In genomic region chr3:51894514-51894913, GRCm38 (mm10) we compare ENCODE assay signal across 9 mouse cellular contexts.
DNase-seq lines count a peak whose midpoint lies in the region; ATAC-seq and TF ChIP-seq lines count a peak whose summit lies in the region.
"Had no signal": no experiment of that assay in that cellular context is flagged by ENCODE, and none has a peak within 500 bp of the region (broad histone marks: within the 10 kb centered on the region; RNA-seq: fewer than 3 reads in every experiment).

No protein-coding gene starts in this region.

- TF ChIP-seq RAD21 in MEL (IDR thresholded peaks at IDR 0.05; ENCODE audit: low read depth, low read length): peak; percentile 24

- H3K4me1 ChIP-seq in MEL (ENCODE audit: control insufficient read depth in 1 of 2, insufficient read depth in 2 of 2, low read length in 2 of 2): no peaks in the 10 kb centered on the region

- no peaks in the 10 kb centered on the region for H3K9me3 ChIP-seq in MEL (replicated peaks; ENCODE audit: insufficient read depth, low read length)

- no peak for TF ChIP-seq POLR2A in MEL (IDR thresholded peaks at IDR 0.05; ENCODE audit: control insufficient read depth in 1 of 2, insufficient read depth in 1 of 2, low read depth in 1 of 2, low read length in 2 of 2, poor library complexity in 1 of 2)

- H3K36me3 ChIP-seq in MEL (ENCODE audit: control insufficient read depth in 1 of 2, insufficient read depth in 2 of 2, low read length in 2 of 2): no peaks in the 10 kb centered on the region

- peak; percentile 76 for ATAC-seq in megakaryocyte progenitor cell, adult 5-6 weeks (replicated peaks; ENCODE audit: poor library complexity)

- no peaks in the 10 kb centered on the region for H3K27me3 ChIP-seq in MEL (ENCODE audit: control insufficient read depth in 1 of 2, insufficient read depth in 2 of 2, low read length in 2 of 2)

- no peak overlapping the region for H3K4me3 ChIP-seq in layer of hippocampus, adult 2 months
- H3K4me3 ChIP-seq in MEL (ENCODE audit: control insufficient read depth in 1 of 2, insufficient read depth in 1 of 2, low read depth in 2 of 2, low read length in 2 of 2): no peak overlapping the region

- peak; percentile 30 for DNase-seq in adrenal gland, postnatal 14 days
- no peak for DNase-seq in adrenal gland, adult 8-10 months
- no peak for DNase-seq in layer of hippocampus, adult 2 months (ENCODE audit: low spot score in 2 of 2)
- DNase-seq in layer of hippocampus, postnatal 14 days (ENCODE audit: low spot score in 2 of 2): no peak
- peak; percentile 19 for DNase-seq in MEL (ENCODE audit: low read depth, low spot score)
- no peak for DNase-seq in spleen, adult 18-20 months
- no peak for DNase-seq in heart, postnatal 4 days

- H3K79me2 ChIP-seq in MEL (ENCODE audit: control insufficient read depth, insufficient read depth, low read length, poor library complexity): no peaks in the 10 kb centered on the region

- peak; percentile 60 for TF ChIP-seq CTCF in layer of hippocampus, adult 2 months (conservative IDR thresholded peaks at IDR 0.05)
- peak; percentile 23 to 31 (median 27); a peak in 4 of 6 replicates for TF ChIP-seq CTCF in MEL (IDR thresholded peaks at IDR 0.05 in 2 of 3, conservative IDR thresholded peaks at IDR 0.05 in 1 of 3; ENCODE audit: control insufficient read depth in 1 of 3, insufficient read depth in 1 of 3, low read depth in 2 of 3, low read length in 3 of 3, poor library complexity in 1 of 3, severe bottlenecking in 1 of 3)

- no peak overlapping the region for H3K9ac ChIP-seq in MEL (ENCODE audit: control insufficient read depth, low read depth, low read length, poor library complexity, severe bottlenecking)

- no peak for TF ChIP-seq EP300 in MEL (IDR thresholded peaks at IDR 0.05; ENCODE audit: low read depth in 1 of 2, low read length in 2 of 2)

- no peak overlapping the region for H3K27ac ChIP-seq in layer of hippocampus, adult 2 months
- no peak overlapping the region for H3K27ac ChIP-seq in MEL (ENCODE audit: control insufficient read depth, low read depth, low read length)
- H3K27ac ChIP-seq: macrophage had no signal

TF ChIP-seq in MEL, 35 proteins besides CTCF, POLR2A, EP300 and RAD21:
- TF ChIP-seq MYB (IDR thresholded peaks at IDR 0.05; ENCODE audit: low read depth, low read length) (no peak), CHD2 (IDR thresholded peaks at IDR 0.05; ENCODE audit: low read length) (no peak), ZMIZ1 (IDR thresholded peaks at IDR 0.05; ENCODE audit: low read depth, low read length) (no peak), SMC3 (IDR thresholded peaks at IDR 0.05; ENCODE audit: low read depth, low read length) (peak; percentile 19; the same call in 1 of the 2 replicates), NELFE (IDR thresholded peaks at IDR 0.05; ENCODE audit: low read depth, low read length) (no peak)

Comparison
In these comparisons a context has a peak if more than half of its experiments do, and no peak if none do; other contexts are left out.
1. DNase-seq: peak in adrenal gland, postnatal 14 days (single experiment) and MEL (single experiment); none in adrenal gland, adult 8-10 months (single experiment), layer of hippocampus, adult 2 months (0 of 2), layer of hippocampus, postnatal 14 days (0 of 2), spleen, adult 18-20 months (0 of 2) and heart, postnatal 4 days (single experiment).